Mouse (Mus musculus) gastrocnemius, postnatal 10 days (tissue): Measurements from ENCODE around the gene March1. TPM values are rescaled to one million over a fixed set of nuclear protein-coding genes. Genes with fewer than 3 reads are reported as not detected.

Experiments used
- DNase-seq: peaks from one replicate; pipeline ENCODE4 v3.0.0; 2021; ENCODE audit warnings: mixed read lengths
- total RNA-seq, 2 experiments: library from RNA; stranded (reverse); gene quantifications; 2 replicates each; pipeline ENCODE4 v1.2.3; 2021

The March1 gene
- total RNA-seq, 2 experiments from 2014 or later: 0.90 to 1.0 TPM

DNA sequence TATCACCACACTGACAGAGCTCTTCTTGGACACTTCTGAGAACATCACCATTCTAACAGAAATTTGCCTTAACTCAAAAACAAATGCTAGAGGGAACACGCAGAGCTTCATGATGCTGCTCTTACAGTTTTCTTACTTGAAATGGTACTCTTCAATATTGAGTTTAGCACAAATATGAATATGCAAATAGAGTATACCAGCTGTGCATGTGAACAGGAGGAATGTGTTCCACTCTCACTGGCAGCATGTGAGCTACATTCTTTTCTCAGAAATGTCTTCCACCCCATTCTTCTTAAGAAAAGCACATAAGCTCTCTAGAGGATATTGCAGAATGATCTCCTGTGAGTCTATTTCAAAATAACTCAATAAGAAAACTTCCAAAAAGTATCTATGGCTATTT is 370.0 kb downstream of the March1 start:
- DNase-seq: no peak

DNA sequence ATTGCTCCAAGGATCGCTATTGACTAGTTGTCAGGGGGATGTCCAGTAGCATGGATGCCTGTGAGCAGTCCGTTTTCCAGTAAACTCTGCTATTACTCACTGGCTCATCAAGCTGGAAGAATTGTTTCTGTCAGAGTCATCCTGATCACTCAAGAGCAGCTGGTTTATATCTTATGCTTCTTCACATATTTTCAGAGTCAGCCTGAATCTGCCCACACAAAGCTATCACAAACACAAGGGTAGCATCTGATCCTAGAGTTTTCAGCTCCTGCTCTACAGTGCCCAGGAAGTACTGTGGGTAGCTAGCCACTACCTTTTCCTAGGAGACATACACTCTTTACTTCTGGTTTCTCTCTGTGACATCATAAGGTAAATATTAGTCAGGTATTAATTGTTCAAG is 405.1 kb downstream of the March1 start:
- DNase-seq: no peak

DNA sequence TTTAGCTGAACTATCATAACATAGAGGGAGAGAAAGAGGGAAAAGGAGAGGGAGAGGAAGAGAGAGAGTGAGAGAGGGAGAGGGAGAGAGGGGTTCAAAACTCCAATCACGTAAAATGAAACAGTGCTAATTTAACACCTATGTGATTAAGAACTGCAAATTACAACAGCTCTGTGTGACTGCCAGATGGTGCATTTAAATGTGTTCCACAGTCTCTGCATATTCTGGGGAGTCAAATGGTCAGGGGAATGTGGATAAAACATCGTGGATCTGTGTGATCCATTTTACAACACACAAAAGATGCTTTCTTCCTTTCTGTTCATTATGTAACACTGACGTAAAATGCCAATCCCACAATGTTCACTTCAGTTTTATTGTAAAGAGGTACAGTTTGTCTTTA is 416.0 kb downstream of the March1 start:
- no peak for DNase-seq

DNA sequence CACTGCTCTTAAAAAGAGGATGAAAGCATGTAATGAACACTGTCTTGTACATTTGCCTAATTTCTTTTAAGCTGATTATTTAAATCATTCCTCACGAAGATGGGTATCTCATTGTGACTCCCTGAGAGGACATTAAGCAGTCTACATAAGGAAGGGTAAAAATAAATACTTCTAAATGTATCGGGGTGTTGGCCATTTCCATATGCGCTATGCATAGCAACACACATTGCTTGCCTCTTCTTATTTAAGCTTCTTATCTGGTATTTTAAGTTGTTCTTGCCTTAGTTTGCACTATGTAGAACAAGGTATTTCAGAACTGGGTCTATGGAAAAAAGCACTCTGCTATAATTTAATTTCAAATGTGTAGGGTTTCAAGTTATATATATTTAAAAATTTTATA is 416.7 kb downstream of the March1 start:
- no peak for DNase-seq

DNA sequence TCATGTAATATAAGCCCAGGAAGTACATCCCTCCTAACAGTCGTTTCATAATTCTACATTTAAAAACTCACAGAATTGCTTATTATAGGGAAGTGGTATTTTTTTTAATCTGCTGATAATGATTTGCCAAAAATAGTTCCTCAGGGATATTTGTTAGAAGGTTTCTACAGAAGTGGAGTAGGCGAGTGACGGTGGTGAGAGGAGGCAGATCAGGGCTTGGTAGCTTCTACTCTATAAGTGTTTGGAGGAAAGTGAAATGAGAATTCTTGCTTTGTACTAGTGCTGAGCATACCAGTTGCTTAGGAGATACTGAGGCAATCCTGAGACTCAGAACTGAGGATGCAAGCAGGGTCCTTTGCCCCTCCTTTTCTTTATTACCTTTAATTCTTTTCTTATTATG is 476.5 kb downstream of the March1 start:
- no peak for DNase-seq

DNA sequence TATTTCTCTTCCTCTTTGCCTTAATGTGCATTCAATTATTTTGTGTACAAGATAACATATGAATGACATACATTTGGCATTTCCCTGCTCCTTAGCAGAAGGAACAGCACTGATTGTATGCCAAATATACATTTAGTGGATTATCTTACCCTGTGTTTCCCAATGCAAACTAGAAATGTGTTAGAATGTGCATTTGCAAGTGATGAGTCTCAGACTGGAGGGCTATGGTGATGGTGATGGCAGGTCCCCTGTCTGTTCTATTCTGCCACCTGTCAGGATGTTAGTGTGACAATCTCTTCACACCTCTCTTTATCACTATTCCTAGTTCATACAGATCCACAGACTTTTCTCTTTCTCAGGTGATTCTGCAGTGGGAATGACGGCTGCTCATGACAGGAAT is 480.4 kb downstream of the March1 start:
- DNase-seq: no peak

DNA sequence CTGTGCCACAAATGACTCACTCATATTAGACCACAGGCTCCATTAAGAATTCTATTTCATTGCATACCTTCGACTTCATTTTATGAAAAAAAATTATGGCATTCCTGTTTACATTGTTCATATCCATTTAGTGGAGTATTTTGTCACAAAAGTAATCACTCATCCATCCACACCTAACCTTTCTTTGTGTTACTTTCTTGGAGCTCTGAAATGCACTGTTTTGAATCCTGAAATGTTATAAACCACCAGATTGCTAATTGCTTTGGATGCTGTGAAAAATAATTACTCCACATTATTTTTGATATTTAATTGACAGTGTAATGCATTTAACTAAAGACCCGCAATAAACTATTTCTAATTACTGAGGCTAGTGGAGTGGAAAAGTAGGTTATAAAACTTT is 501.6 kb downstream of the March1 start:
- DNase-seq: no peak

DNA sequence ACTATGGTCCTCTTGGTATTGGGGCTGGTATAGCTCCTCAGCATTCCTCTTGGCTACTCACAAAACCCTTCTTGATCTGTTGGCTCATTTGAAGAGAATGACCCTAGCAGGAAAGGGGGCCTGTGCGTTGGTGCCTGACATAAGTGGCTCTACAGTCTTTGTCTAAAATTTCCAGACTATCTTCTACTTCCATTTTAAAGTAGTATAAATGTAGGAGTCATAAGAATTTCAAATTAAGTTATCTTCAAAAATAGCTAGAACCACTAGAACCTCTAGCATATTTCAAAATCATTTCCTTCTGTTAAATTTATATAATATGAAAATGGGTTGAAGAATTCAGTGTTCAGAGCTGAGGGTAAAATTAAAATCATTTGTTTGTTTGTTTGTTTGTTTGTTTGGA is 541.9 kb downstream of the March1 start:
- no peak for DNase-seq

DNA sequence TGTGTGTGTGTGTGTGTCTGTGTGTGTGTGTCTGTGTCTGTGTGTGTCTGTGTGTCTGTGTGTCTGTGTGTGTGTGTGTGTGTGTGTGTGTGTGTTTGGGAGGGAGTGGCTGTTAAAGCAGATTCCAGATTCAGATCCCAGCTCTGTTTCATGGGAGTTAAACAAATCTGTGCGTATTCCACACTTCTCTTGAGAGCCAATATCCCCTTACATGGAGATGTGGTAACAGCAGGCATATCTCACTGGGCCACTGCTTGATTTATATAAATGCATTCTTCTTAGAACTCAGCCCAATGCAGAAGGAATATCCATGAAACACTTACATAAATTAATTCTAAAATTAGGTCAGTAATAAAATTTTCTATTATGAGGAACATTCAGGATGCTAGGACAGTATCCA is 549.1 kb downstream of the March1 start:
- no peak for DNase-seq

DNA sequence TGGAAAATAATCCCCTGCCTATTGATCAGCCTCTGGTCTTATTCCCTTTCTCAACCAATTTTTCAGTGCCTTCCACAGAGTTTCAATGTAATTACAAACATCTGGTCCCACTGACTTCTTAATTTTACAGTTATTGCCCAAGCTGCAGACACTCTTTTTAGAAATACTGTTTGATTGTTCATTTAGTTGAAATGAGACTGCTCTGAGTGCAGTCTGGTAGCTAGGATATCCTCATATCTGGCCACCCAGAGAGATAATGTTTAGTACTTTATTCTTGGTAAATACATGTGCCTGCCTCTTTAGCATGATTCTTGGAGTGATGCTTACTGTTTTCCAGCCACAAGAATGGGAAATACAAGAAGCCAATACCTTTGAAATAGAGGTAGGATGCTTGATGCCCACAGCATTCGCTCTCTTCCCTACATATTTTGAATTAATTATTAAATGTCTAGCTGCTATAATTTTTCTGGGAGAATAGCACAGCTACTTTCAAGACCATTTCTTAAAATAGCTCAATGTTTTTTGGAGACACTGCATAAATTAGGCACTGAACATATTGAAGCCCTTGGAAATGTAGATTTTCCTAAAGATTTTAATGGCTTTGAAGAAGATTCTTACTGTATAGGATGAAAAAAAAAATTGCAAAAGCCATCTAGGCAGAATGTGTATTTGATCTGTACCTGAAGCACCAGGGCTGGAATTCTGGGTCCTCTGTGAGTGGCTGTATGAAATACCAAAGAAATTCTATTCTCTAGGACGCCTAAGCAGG is 549.9 kb downstream of the March1 start:
- DNase-seq: no peak

DNA sequence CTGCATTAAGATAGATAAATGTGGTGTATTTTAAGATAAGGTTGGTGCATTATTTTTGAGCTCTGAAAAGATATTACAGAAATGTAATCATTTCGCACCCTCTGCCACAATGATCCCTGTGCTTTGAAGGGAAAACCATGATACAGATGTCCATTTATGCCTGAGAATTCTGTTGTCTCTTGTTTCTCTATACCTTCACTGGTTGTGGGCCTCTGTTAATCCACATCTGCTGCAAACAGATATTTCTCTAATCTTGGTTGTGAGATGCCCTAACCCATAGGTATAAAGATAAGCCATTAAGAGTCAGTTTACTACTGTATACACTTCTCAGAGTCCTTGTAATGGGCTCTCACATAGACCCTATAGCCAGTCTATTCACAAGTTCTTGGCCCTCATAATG is 561.6 kb downstream of the March1 start:
- no peak for DNase-seq

DNA sequence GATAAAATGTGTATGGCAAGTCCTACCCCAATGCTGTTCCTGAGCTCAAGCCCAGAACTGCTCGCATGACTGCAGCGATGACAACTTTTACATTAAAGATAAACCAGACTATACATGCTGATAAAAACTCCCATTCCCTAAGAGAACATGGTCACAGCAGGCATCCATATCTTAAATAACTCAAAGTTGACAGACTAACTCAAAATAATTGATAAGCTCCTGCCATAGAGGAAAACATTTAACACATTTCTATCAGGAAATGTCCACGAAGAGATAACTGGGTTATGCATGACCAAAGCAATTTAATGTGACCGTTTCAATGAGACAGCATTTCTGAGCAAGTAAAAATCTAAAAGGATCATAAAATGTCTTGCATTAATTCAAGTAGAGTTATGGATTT is 563.6 kb downstream of the March1 start:
- no peak for DNase-seq

DNA sequence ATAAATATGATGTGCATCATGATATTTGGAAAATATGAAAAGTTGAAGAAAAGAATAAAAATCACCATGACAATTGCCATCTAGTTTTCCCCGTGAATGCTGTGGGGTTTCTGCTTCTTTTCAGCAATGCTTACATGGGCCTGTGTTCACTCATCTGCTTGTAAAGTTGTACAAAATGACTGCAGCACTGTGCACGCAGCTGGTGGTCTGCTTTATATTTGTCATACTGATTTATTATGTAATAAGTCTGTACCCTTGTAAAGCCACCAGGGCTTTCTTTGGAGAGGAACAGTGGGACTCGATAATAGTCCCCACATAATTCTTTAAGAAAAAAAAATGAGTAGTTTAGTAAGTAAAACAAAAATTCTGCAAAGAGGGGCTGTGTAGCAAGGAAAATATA is 564.6 kb downstream of the March1 start:
- DNase-seq: no peak

DNA sequence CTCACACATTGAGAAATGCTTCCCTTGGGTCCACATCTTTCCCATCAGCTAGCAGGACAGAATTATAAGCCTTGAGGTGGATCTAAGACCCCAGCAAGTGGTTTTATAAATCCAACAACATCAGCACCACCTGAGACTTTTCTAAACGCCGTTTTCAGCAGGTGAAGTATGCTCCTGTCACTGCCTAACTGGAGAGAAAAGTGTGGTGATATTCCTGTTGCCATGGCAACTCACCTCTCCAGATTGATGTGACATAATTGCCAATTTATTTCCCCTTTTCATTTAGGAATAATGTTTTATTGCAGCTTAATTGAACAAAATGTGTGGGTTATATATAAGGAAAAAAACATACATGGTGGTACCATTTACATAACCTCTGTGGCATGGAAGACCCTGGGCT is 565.8 kb downstream of the March1 start:
- DNase-seq: no peak

DNA sequence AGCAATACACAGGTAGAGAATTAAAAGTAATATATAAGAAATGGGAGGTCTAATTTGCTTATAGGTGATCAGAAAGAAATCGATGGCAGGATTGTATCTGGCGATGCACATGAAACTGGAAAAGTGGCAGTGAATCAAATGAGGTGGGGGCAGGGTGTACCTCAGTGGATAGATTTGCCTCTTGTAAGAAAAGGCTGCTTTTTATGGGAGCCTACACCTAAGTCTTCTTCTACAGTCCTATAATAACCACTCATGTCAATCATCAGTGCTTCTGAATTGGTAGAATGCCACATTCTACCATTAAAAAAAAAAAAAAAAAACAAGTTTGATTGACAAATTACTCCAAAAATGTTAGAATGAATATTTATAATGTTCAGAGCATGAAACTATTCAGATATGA is 567.5 kb downstream of the March1 start:
- no peak for DNase-seq

DNA sequence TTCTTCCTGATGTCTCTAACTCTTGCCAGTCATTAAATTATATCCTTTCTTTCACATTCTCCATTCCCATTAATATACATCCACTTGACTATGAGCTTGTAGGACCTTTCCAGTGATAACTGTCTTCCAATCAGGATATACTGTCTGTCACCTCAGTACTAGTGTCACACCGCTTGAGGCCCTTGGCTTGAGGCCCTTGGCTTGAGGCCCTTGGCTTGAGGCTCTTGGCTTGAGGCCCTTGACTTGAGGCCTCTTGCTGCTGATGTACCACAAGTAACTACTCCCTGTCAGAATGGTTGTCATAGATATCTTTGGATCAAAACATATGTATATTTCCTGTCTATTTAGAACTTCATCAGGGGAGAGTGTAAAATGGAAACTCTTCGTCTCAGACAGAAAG is 576.7 kb downstream of the March1 start:
- DNase-seq: no peak

DNA sequence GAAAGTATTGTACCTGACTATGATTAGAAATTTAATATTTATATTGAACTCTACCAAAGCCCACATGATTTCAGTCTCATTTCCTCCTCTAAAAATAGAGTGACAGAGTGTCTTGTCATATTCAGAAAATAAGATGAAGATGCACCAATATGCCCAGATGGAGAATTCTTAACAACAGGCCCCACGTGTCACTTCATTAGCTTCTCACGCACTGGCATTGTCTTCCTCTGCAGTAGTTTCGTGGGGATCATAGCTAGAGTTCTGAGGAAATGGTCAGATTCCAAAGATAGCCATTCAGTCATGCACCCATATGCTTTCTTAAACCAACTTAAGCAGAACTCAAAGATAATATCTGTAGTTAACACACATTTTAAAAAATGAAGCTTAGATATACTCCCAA is 582.5 kb downstream of the March1 start:
- DNase-seq: no peak

DNA sequence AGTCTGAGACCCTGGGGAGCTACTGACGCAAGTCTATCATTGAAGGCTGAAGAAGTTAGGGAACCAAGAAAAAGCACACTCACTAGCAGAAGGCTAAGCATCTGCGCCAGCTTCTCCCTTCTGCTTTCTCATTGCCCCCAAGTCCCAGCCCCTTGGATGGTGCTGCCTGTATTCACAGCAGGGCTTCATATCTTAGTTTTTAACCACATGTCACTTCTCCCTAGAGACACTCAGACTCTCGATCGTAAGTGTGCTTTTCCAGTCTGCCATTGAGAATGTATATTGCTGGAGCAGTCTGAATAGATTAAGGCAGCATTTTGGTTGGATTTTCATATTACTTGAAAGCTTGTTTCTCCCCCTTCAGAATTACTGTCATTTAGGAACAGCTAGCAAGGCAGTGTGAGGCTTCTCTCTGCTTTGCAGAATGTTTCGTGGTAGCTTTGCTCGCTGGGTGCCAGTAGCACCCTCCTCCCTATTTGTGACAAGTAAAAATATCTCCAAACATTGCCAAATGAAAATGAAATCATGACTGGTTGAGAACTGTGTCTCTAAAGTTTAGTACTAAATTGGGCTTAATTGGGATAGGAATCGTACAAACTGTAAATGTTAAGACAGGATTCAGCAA is 586.2 kb downstream of the March1 start:
- DNase-seq: no peak

DNA sequence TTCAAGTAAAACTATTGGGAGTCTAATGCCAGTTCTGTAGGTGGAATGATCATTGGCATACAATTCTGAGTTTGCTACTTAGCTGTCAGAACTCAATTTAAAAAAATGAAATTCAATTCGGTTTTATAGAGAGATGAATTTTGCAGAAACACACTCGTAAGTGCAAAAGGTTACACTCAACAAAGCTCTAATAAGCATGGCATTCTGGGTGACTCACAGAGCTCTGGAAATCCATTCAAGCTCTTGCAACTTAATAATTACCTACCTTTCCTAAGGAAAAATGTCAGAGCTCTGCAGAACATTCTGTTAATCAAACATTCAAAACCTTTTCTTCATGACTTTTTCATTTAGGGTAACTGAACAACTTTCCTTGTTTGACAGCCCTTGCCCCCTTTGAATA is 591.9 kb downstream of the March1 start:
- DNase-seq: no peak

DNA sequence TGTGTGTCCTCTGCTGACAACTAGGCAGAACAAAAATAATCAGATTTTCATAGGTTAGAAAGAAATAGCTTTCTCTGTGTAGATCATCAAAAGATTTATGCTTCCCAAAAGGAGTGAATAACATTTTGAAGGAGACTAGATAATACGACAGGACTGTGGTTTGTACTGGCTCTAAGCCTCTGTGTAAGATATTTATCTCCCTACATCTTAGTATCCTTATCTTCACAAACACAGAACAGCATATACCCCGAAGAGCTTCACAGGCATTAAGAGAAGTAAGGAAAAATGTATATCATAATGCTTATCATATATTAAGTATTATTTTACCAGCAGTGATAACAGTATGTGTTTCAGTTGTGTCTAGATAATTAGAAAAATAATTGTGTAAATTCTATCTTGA is 592.6 kb downstream of the March1 start:
- no peak for DNase-seq

DNA sequence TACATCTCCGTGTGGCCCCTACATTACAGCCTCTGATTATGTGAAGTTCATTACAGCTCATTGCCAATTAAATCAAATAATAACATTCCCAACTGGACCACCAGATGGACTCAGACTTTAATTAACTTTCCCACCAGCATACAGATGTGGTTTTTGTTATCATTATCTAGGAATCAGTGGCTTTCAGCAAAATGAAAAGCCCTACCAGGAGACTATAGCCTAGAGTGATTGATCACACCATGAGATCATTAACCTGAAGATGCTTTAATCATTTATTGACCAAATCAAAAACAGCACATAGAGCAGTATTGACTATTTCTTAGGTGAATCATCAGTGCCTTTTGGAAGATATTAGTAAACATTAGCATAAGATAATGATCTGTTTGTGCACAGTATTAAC is 602.3 kb downstream of the March1 start:
- no peak for DNase-seq

DNA sequence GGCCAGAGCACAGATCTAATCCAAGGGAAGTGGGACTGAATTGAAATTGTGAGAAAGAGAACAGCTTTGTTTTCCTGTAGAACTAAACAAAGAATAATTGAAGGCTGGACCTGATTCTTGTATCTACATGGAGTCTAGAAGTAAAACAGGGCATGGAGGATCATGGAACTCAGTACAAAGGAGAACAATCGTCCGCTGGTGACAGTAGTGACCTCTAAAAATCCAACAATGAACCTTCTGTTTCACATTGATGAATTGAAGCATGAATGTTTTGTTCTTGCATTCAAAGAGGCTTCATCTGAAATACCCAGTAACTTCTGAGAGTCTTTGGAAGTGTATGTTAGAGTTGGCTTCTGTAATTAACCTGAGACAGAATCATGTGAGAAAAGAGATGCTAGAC is 612.2 kb downstream of the March1 start:
- no peak for DNase-seq

DNA sequence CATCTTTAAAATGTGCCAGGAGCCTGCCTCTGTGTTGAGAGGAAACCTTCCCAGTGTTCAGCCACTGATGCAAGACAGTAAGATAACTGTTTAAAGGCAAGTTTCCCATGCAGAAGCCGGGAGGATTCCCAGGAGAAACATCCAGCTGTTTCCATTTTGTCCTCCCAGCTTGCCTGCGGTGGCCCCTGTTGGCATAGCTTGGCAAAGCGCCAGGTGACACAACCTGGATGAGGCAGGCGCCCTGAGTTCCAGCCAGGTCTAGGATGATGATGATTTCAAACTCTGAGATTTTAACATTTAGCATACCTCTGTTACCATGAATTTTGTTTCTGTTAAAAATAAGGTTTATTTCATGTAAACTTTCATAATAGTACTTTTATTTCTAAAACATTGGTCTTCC is 651.8 kb downstream of the March1 start:
- DNase-seq: no peak

DNA sequence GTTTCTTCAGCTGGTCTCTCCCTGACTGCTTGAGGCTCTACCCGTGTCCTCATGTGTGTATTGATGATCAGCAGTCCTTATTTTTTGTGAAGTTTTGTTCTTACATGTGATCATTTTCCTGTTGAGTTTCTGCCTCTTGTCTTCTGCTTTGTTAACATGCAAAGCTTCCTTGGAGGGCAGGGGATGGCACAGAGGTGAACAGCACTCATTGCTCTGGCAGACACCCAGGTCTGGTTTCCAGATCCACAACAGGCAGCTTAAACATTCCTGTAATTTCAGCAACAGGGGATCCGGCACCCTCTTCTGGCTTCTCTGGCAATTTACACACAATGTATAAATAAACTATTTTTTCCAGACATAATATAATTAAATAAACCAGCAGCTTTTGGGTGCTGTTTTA is 652.4 kb downstream of the March1 start:
- no peak for DNase-seq

DNA sequence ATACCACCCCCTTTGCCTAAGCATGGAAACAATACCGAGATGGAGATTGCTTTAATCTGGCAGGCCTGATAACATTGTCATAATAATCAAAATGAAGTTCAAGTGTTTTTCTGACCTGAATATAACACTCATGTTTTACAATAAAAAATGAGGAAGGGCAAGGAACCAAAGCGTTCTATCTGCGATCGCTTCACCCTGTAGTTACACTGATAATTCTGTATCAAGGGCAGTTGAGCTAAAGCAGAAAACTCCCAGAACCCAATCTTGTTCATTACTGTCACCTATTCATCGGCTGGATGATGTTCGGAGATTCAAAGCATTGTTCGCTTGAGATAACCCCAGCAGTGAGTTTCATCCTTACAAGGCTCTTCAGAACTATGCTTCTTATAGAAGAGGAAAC is 700.1 kb downstream of the March1 start:
- no peak for DNase-seq
